Mouse (Mus musculus) lung, postnatal 0 days (tissue): ENCODE data around the gene Gm21976. TPM values are rescaled to one million over a fixed set of nuclear protein-coding genes. Genes with fewer than 3 reads are reported as not detected.
A peak's percentile ranks its signal among the peaks of the same experiment; 100 is the strongest.

Experiments
- ATAC-seq: fragments of 200-750 bp; cut with Nextera tagmentation; 2 replicates; pipeline ENCODE4 v1.8.0; 2017; ENCODE audit warnings: moderate library complexity
- DNase-seq: peaks from one replicate; pipeline ENCODE4 v3.0.0-alpha.2; 2016; ENCODE audit warnings: low spot score
- H3K27ac ChIP-seq: fragments of 300-500 bp; sonication (generic); 2 replicates; pipeline ENCODE4 v1.5.1; 2014; ENCODE audit warnings: antibody characterized with exemption, mild to moderate bottlenecking, low read length, mixed read lengths
- H3K27me3 ChIP-seq: fragments of 300-500 bp; sonication (generic); replicated peaks from 2 replicates; pipeline ENCODE4 v1.6.1; 2014; ENCODE audit warnings: low read length, mixed read lengths; ENCODE audit not compliant: insufficient read depth
- H3K36me3 ChIP-seq: fragments of 300-500 bp; sonication (generic); 2 replicates; pipeline ENCODE4 v1.6.1; 2014; ENCODE audit warnings: low read length, mixed read lengths; ENCODE audit not compliant: insufficient read depth
- H3K4me1 ChIP-seq: fragments of 300-500 bp; sonication (generic); 2 replicates; pipeline ENCODE4 v1.6.1; 2014; ENCODE audit warnings: antibody characterized with exemption, low read depth, low read length, mixed read lengths; ENCODE audit not compliant: insufficient read depth
- H3K4me2 ChIP-seq: fragments of 300-500 bp; sonication (generic); replicated peaks from 2 replicates; pipeline ENCODE4 v1.6.1; 2014; ENCODE audit warnings: low read depth, mild to moderate bottlenecking, low read length, moderate library complexity, mixed read lengths
- H3K4me3 ChIP-seq: fragments of 300-500 bp; sonication (generic); 2 replicates; pipeline ENCODE4 v1.5.1; 2014; ENCODE audit warnings: low read depth, low read length
- H3K9ac ChIP-seq: fragments of 300-500 bp; sonication (generic); replicated peaks from 2 replicates; pipeline ENCODE4 v1.6.1; 2014; ENCODE audit warnings: low read depth, mild to moderate bottlenecking
- H3K9me3 ChIP-seq: fragments of 300-500 bp; sonication (generic); 2 replicates; pipeline ENCODE4 v1.6.1; 2016; ENCODE audit warnings: low read length, mixed read lengths
- CTCF ChIP-seq: IDR thresholded peaks from 2 replicates; pipeline ENCODE4 v1.5.1; 2016; ENCODE audit warnings: antibody characterized with exemption, mild to moderate bottlenecking
- EP300 ChIP-seq: IDR thresholded peaks from 2 replicates; pipeline ENCODE4 v1.6.1; 2016; ENCODE audit warnings: antibody characterized with exemption, mild to moderate bottlenecking, control low read depth
- WGBS: fragments of 180-500 bp; shearing (Covaris S2); extraction: QIAGEN DNeasy Blood & Tissue Kit; methylation state at CpG from one replicate; pipeline ENCODE4 v1.1.7; 2014; 5-methylcytosine and 5-hydroxymethylcytosine counted together
- polyA plus RNA-seq: library from polyadenylated mRNA; unstranded; fragments of >200 nt; fragmentation: Nextera tagmentation; extraction: Ambion mirVana; gene quantifications from 2 replicates; pipeline ENCODE4 v1.2.1, GENCODE M21; 2015

The Gm21976 gene
- polyA plus RNA-seq, 1 experiment from 2014 or later, result not detected

DNA sequence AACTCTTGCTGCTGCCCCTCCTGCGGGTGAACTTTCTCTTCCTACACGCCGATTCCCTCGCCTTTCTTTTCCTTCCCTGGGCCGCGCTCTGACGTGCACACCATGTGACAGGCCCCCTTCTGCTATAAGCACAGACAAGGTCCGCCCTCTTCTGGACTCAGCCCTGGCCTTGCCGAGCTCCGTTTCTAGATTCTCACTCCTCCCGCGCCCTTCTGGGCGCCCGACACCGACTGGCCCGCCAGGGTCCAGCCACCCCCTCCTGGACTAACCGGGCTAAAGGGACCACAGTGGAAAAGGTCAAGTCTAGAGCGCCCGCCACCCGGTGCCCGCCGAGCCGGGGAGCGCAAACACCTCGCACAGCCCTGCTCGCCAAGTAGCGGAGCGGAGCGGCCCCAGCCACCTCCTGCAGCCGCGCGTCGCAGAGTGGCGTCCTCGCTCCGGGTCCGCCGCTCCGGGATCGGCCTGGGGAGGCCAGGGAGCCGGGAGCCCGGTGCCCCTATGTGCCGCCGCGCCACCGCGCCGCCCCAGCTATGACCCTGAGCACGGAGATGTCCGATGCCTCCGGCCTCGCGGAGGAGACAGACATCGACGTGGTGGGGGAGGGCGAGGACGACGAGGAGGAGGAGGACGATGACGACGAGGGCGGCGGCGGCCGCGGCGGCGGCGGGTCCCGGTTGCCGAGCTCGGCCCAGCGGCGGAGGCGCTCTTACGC is 74.6 kb downstream of the Gm21976 start, which contains the start of gene Foxd1:
Gene Foxd1, plus strand, starts transcription at position 153 of the 712 bp plus-strand sequence.
- no peak within 1 kb of the TSS for H3K27ac ChIP-seq
- no peaks in the 10 kb centered on the region for H3K9me3 ChIP-seq
- H3K36me3 ChIP-seq, result no peaks in the 10 kb centered on the region
- H3K4me2 ChIP-seq, result peak within 1 kb of the TSS; percentile 77
- under 1% methylated on average over 57 of the region's 76 CpGs for WGBS
- DNase-seq (peak; percentile 70), ATAC-seq (peak; percentile 89)
- H3K27me3 ChIP-seq, result peaks cover 85% of the 10 kb centered on the region
- peak within 1 kb of the TSS; percentile 46 for H3K4me3 ChIP-seq
- peaks cover 8% of the 10 kb centered on the region for H3K4me1 ChIP-seq
- no peak within 1 kb of the TSS for H3K9ac ChIP-seq
- TF ChIP-seq EP300 (no peak), CTCF (no peak)

- TF ChIP-seq CTCF (no peak), EP300 (no peak)
- H3K27ac ChIP-seq, result no peak overlapping the region
- peaks cover 8% of the 10 kb centered on the region for H3K4me1 ChIP-seq
- H3K27me3 ChIP-seq, result peaks cover 88% of the 10 kb centered on the region
- H3K9ac ChIP-seq, result no peak overlapping the region
- peak overlapping the region; percentile 77 for H3K4me2 ChIP-seq
- ATAC-seq, result peak; percentile 16
- no peaks in the 10 kb centered on the region for H3K9me3 ChIP-seq
- H3K36me3 ChIP-seq, result no peaks in the 10 kb centered on the region
- WGBS, result under 1% methylated on average over 23 of the region's 102 CpGs
- H3K4me3 ChIP-seq, result peak overlapping the region; percentile 46
- DNase-seq, result no peak
These were observed 75.3 kb downstream of the Gm21976 start for GRCm38 (mm10) chr13:98354871-98355558.

DNA sequence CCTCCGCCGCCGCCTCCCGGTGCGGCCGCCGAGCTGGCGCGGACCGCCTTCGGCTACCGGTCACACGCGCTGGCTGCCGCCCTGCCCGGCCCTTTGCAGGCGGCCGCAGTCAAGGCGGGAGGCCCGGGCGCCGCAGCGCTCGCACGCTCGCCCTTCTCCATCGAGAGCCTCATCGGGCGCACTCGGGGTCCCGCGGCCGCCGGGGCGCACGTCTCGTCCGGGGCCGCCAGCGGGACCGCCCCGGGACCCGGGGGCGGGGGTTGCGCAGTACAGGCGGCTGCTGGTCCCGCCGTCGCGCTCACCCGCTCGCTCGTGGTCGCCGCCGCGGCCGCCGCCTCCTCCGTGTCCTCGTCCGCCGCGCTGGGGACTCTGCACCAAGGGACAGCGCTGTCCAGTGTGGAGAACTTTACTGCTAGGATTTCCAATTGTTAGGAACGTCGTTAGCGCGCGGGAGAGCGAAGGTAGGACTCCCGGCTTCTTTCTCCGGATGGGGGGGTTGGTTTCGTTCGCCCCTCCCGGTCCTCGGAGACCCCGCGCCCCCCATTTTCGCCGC is 75.9 kb downstream of the Gm21976 start:
- H3K27me3 ChIP-seq, result peaks cover 93% of the 10 kb centered on the region
- peak overlapping the region; percentile 77 for H3K4me2 ChIP-seq
- 3% methylated on average over 24 of the region's 81 CpGs for whole genome bisulfite sequencing
- DNase-seq, result no peak
- no peaks in the 10 kb centered on the region for H3K36me3 ChIP-seq
- no peak overlapping the region for H3K27ac ChIP-seq
- H3K9me3 ChIP-seq, result no peaks in the 10 kb centered on the region
- H3K4me3 ChIP-seq, result peak overlapping the region; percentile 46
- H3K4me1 ChIP-seq, result peaks cover 8% of the 10 kb centered on the region
- TF ChIP-seq CTCF (no peak), EP300 (no peak)
- H3K9ac ChIP-seq, result no peak overlapping the region
- 0 out of 2 replicates have a peak, but pooled peaks have one; percentile 18 for ATAC-seq

- Histone ChIP-seq H3K4me2 (peak overlapping the region; percentile 77; the same call in 1 of the 2 replicates), H3K4me3 (no peak overlapping the region), H3K27me3 (peaks cover 93% of the 10 kb centered on the region), H3K9ac (no peak overlapping the region), H3K27ac (no peak overlapping the region), H3K4me1 (peaks cover 8% of the 10 kb centered on the region), H3K36me3 (no peaks in the 10 kb centered on the region), H3K9me3 (no peaks in the 10 kb centered on the region)
- ATAC-seq, result no peak
- TF ChIP-seq CTCF, result no peak
- no peak for TF ChIP-seq EP300
- no peak for DNase-seq
- WGBS, result 13% methylated on average over 9 of the region's 9 CpGs
These were observed 76.7 kb downstream of the Gm21976 start for GRCm38 (mm10) chr13:98356176-98356972.

Other genes starting within 250 kb of the Gm21976 start
- gene Arhgef28, start 73.4 kb upstream of the Gm21976 start, polyA plus RNA-seq, result 42.9 and 53.0 TPM in 2 replicates
- gene Utp15, start 16.8 kb upstream of the Gm21976 start, polyA plus RNA-seq, result 8.4 and 8.7 TPM in 2 replicates
- 22.1 and 24.2 TPM in 2 replicates for gene Ankra2, start 16.8 kb upstream of the Gm21976 start, polyA plus RNA-seq
- gene Btf3, start 37.1 kb downstream of the Gm21976 start, polyA plus RNA-seq, result 499 and 511 TPM in 2 replicates
- 0.05 TPM in 2 replicates for gene Foxd1, start 74.4 kb downstream of the Gm21976 start, polyA plus RNA-seq
- gene Gm10320, start 212.1 kb downstream of the Gm21976 start, polyA plus RNA-seq, result 1.3 and 2.0 TPM in 2 replicates